Mouse (Mus musculus) kidney, adult 2 months (tissue): ENCODE measurements around the gene Snx25.

Experiments used
- CTCF ChIP-seq: fragments of 200-500 bp; conservative IDR thresholded peaks from 2 replicates; pipeline ENCODE4 v1.5.1; 2011; ENCODE audit warnings: low read depth, mild to moderate bottlenecking, control low read depth, low read length, moderate library complexity, mixed read lengths; ENCODE audit not compliant: insufficient read depth, insufficient read length
- POLR2A ChIP-seq: fragments of 200-500 bp; IDR thresholded peaks from one replicate; pipeline ENCODE4 v1.6.1; 2011; ENCODE audit warnings: low read depth, low read length, control low read depth

- TF ChIP-seq CTCF = no peak
- TF ChIP-seq POLR2A = no peak
These were observed 13.9 kb downstream of the Snx25 start for GRCm38 (mm10) chr8:46137843-46138596.
